Mouse (Mus musculus): ENCODE measurements around the gene Tmem201.

GRCm38 (mm10) chr4:149749003-149749662, 11.3 kb upstream of the Tmem201 start:
- TF ChIP-seq POLR2A (IDR thresholded peaks at IDR 0.05; ENCODE audit: borderline replicate concordance, control insufficient read depth, low read depth, low read length) (no peak), CTCF (IDR thresholded peaks at IDR 0.05; ENCODE audit: control insufficient read depth, insufficient read depth, low read length) (no peak)

Measured in bone marrow, adult 2 months (tissue).